Mouse (Mus musculus) C2C12 (cell line): ENCODE data around the gene Kpna3. TPM values are rescaled to one million over a fixed set of nuclear protein-coding genes. Genes with fewer than 3 reads are reported as not detected.

Source experiments
- H3K27me3 ChIP-seq: one replicate; pipeline ENCODE4 v1.6.1; 2011; ENCODE audit not compliant: control insufficient read depth, insufficient read depth, insufficient read length
- H3K36me3 ChIP-seq: one replicate; pipeline ENCODE4 v1.6.1; 2011; ENCODE audit not compliant: control insufficient read depth, insufficient read depth
- H3K4me3 ChIP-seq: one replicate; pipeline ENCODE4 v1.5.1; 2011; ENCODE audit warnings: mild to moderate bottlenecking, control low read depth; ENCODE audit not compliant: poor library complexity, insufficient read depth, severe bottlenecking
- H3K79me2 ChIP-seq: one replicate; pipeline ENCODE4 v1.6.1; 2011; ENCODE audit not compliant: control insufficient read depth, insufficient read depth
- H3K79me3 ChIP-seq: one replicate; pipeline ENCODE4 v1.6.1; 2011; ENCODE audit warnings: low read depth, control low read depth
- H3ac ChIP-seq: one replicate; pipeline ENCODE3; 2011; ENCODE audit warnings: low read depth; ENCODE audit not compliant: control insufficient read depth, insufficient read length
- CEBPB ChIP-seq: IDR thresholded peaks from one replicate; pipeline ENCODE4 v1.6.1; 2011; ENCODE audit warnings: low read depth, mild to moderate bottlenecking, control low read depth, moderate library complexity
- CTCF ChIP-seq: IDR thresholded peaks from one replicate; pipeline ENCODE4 v1.5.1; 2011; ENCODE audit not compliant: control insufficient read depth, insufficient read depth, insufficient read length
- FOSL1 ChIP-seq: IDR thresholded peaks from one replicate; pipeline ENCODE4 v1.8.0; 2011; ENCODE audit warnings: mild to moderate bottlenecking, low read length; ENCODE audit not compliant: poor library complexity, insufficient read depth, severe bottlenecking
- MAX ChIP-seq: IDR thresholded peaks from one replicate; pipeline ENCODE4 v1.6.1; 2011; ENCODE audit warnings: mild to moderate bottlenecking, control low read depth
- MYOD1 ChIP-seq: IDR thresholded peaks from one replicate; pipeline ENCODE4 v1.6.1; 2011; ENCODE audit warnings: low read depth; ENCODE audit not compliant: control insufficient read depth, insufficient read length
- MYOG ChIP-seq: IDR thresholded peaks from one replicate; pipeline ENCODE4 v1.6.1; 2011; ENCODE audit not compliant: control insufficient read depth, insufficient read length; ENCODE audit errors: extremely low read depth
- USF1 ChIP-seq: IDR thresholded peaks from one replicate; pipeline ENCODE4 v1.6.1; 2011; ENCODE audit warnings: low read depth, mild to moderate bottlenecking, control low read depth, moderate library complexity
- polyA plus RNA-seq: library from polyadenylated mRNA; unstranded; fragments of >200 nt; fragmentation: generic; extraction: Trizol; gene quantifications from one replicate; pipeline ENCODE4 v1.2.1, GENCODE M21; 2012; ENCODE audit warnings: missing spikeins

Kpna3 gene
- polyA plus RNA-seq, 1 experiment: 14.9 TPM

DNA sequence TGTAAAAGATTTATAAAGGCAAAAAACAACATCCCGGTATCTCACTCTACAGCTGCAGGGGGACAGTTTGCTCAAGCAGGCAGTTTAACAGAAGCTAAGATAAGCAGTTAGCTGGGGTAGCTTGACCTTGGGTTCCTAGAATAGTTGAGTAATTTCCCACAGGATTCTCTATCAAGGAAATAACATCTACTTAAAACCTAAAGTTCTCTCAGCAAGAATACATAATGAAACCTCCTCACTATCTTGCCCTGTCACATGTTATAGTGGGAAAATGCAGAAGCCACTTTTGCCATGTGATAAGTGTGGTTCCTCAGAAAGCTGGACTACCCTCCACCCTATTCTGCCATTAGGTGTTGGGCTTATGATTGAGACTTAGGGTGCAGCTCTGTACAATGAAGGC is 116.9 kb downstream of the Kpna3 start:
- TF ChIP-seq MAX: no peak
- no peak for TF ChIP-seq MYOG
- TF ChIP-seq USF1: no peak
- no peak for TF ChIP-seq FOSL1
- TF ChIP-seq CEBPB: no peak
- TF ChIP-seq CTCF: no peak
- TF ChIP-seq MYOD1: no peak
- H3K79me2 ChIP-seq: no peaks in the 10 kb centered on the region
- H3K27me3 ChIP-seq: no peaks in the 10 kb centered on the region
- H3ac ChIP-seq: no peak overlapping the region
- H3K4me3 ChIP-seq: no peak overlapping the region
- H3K36me3 ChIP-seq: no peaks in the 10 kb centered on the region
- no peaks in the 10 kb centered on the region for H3K79me3 ChIP-seq

DNA sequence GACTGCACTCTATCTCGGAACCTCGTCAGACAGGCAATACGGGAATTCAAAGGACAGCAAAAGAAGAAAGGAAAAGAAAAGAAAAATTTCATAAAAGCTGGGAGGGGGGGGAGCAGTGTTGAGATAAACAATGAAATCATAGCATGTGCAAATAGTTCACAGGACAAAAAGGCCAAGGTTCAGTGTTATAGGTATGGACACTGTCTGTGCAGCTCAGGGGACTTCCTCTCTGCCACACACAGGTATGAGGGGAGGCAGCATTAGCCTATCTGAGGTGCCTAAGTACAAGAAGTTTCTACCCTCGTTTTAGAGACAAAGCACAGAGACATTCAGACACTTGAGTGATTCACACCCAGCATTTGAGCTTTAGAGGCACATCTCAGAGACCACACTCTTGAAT is 118.5 kb downstream of the Kpna3 start:
- Histone ChIP-seq H3K79me2 (no peaks in the 10 kb centered on the region), H3K27me3 (no peaks in the 10 kb centered on the region), H3K79me3 (no peaks in the 10 kb centered on the region), H3K4me3 (no peak overlapping the region), H3K36me3 (no peaks in the 10 kb centered on the region), H3ac (no peak overlapping the region)
- TF ChIP-seq MAX: no peak

DNA sequence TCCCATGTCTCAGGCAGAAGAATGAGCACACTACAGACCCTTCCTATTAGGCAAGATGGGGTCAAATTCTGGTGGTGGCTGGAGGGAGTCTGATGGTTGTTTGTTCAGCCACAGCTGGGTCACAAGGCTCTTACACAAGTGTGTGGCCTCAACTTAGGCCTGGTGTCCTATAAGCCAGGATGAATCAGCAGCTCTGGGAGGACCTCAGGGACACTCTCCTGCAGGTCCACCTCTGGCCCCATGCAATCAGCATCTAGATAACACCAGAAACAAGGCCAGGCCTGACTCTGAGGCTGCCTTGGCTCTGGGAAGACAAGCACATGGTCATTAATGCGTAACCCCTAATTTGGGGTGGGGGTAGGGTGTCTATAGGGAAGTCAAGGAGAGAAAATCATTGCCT is 118.9 kb downstream of the Kpna3 start:
- H3ac ChIP-seq: no peak overlapping the region
- no peak overlapping the region for H3K4me3 ChIP-seq
- H3K79me3 ChIP-seq: no peaks in the 10 kb centered on the region
- H3K79me2 ChIP-seq: no peaks in the 10 kb centered on the region
- no peaks in the 10 kb centered on the region for H3K36me3 ChIP-seq
- no peaks in the 10 kb centered on the region for H3K27me3 ChIP-seq
- no peak for TF ChIP-seq USF1
- no peak for TF ChIP-seq CTCF
- no peak for TF ChIP-seq MYOD1
- no peak for TF ChIP-seq FOSL1
- no peak for TF ChIP-seq CEBPB
- no peak for TF ChIP-seq MYOG
- no peak for TF ChIP-seq MAX

- TF ChIP-seq FOSL1 (no peak), CTCF (peak; percentile 11)
- no peaks in the 10 kb centered on the region for H3K79me3 ChIP-seq
- no peak overlapping the region for H3ac ChIP-seq
- H3K36me3 ChIP-seq: no peaks in the 10 kb centered on the region
- H3K4me3 ChIP-seq: no peak overlapping the region
- H3K27me3 ChIP-seq: peaks cover 3% of the 10 kb centered on the region
- H3K79me2 ChIP-seq: no peaks in the 10 kb centered on the region
Measured at GRCm38 (mm10) chr14:61316861-61317260, 122.8 kb downstream of the Kpna3 start.

Other genes with a start within 250 kb of the Kpna3 start
- gene Sgcg, start 181.4 kb downstream of the Kpna3 start, polyA plus RNA-seq: 2.0 TPM
- gene Arl11, start 130.1 kb downstream of the Kpna3 start, polyA plus RNA-seq: not detected
- 1.1 TPM for gene Ebpl, start 79.4 kb downstream of the Kpna3 start, polyA plus RNA-seq
- 7.8 TPM for gene Spryd7, start 117.0 kb upstream of the Kpna3 start, polyA plus RNA-seq
- gene Trim13, start 158.4 kb upstream of the Kpna3 start, polyA plus RNA-seq: 2.9 TPM
- 0.09 TPM for gene Kcnrg, start 167.6 kb upstream of the Kpna3 start, polyA plus RNA-seq